8 mouse cellular contexts compared by ENCODE assay signal in genomic region chr16:32165281-32165821, GRCm38 (mm10). TPM values are rescaled to one million over a fixed set of nuclear protein-coding genes. Genes with fewer than 3 reads are reported as not detected.
A peak's percentile ranks its signal among the peaks of the same experiment; 100 is the strongest.
DNase-seq lines count a peak whose midpoint lies in the region; ATAC-seq lines count a peak whose summit lies in the region.

Nrros (minus strand) TSS chr16:32165594.

- WGBS in forebrain, embryonic 16.5 days: 1% methylated on average over 25 of the region's 25 CpGs
- WGBS in hindbrain, embryonic 14.5 days: 4% methylated on average over 25 of the region's 25 CpGs

- peak within 1 kb of the TSS; percentile 71 for H3K4me2 ChIP-seq in forebrain, embryonic 16.5 days (ENCODE audit: low read length)
- H3K4me2 ChIP-seq in hindbrain, embryonic 14.5 days (replicated peaks): peak within 1 kb of the TSS; percentile 64

- no peak; the same call in 1 of the 2 replicates for ATAC-seq in forebrain, embryonic 16.5 days
- ATAC-seq in hindbrain, embryonic 14.5 days (ENCODE audit: low FRiP score): no peak; the same call in 1 of the 2 replicates

- peaks cover 9% of the 10 kb centered on the region for H3K4me1 ChIP-seq in forebrain, embryonic 16.5 days (replicated peaks; ENCODE audit: control insufficient read depth, insufficient read depth, low read length)
- H3K4me1 ChIP-seq in hindbrain, embryonic 14.5 days (replicated peaks; ENCODE audit: control insufficient read depth, insufficient read depth, low read length): 0 out of 2 replicates have a peak, but pooled peaks cover 4% of the 10 kb centered on the region

- no peaks in the 10 kb centered on the region for H3K36me3 ChIP-seq in forebrain, embryonic 16.5 days (ENCODE audit: control insufficient read depth, insufficient read depth)
- no peaks in the 10 kb centered on the region for H3K36me3 ChIP-seq in hindbrain, embryonic 14.5 days (replicated peaks; ENCODE audit: control insufficient read depth, insufficient read depth)

- H3K27me3 ChIP-seq in forebrain, embryonic 16.5 days (replicated peaks; ENCODE audit: control insufficient read depth, insufficient read depth, low read length): 0 out of 2 replicates have a peak, but pooled peaks cover 2% of the 10 kb centered on the region
- H3K27me3 ChIP-seq in hindbrain, embryonic 14.5 days (ENCODE audit: control insufficient read depth, insufficient read depth, low read length): peaks cover 11% of the 10 kb centered on the region

- intact Hi-C loops in left cerebral cortex, postnatal 36 days (cut with DNase I): loop anchor here (5.0 kb wide), 1 partner anchor 82 kb away; the partner anchor contains the start of genes Fbxo45 and Wdr53

- H3K9ac ChIP-seq in forebrain, embryonic 16.5 days (replicated peaks; ENCODE audit: low read depth, low read length): peak within 1 kb of the TSS; percentile 57
- peak within 1 kb of the TSS; percentile 49 for H3K9ac ChIP-seq in hindbrain, embryonic 14.5 days

- H3K9me3 ChIP-seq in forebrain, embryonic 16.5 days (ENCODE audit: control insufficient read depth, low read length): no peaks in the 10 kb centered on the region
- H3K9me3 ChIP-seq in hindbrain, embryonic 14.5 days (ENCODE audit: control insufficient read depth, low read length): no peaks in the 10 kb centered on the region

- H3K4me3 ChIP-seq in forebrain, embryonic 16.5 days (replicated peaks; ENCODE audit: low read length): peak within 1 kb of the TSS; percentile 43
- H3K4me3 ChIP-seq in hindbrain, embryonic 14.5 days (replicated peaks; ENCODE audit: low read length): peak within 1 kb of the TSS; percentile 31

- no peak within 1 kb of the TSS for H3K27ac ChIP-seq in forebrain, embryonic 16.5 days (ENCODE audit: low read length)
- H3K27ac ChIP-seq in hindbrain, embryonic 14.5 days: no peak within 1 kb of the TSS

- DNase-seq in adrenal gland, adult (ENCODE audit: inconsistent age in 2 of 2, low spot score in 1 of 2): peak; percentile 51 to 78
- DNase-seq in adrenal gland, adult 8-10 months: no peak
- peak; percentile 64 to 67 for DNase-seq in cerebellum, adult 18-20 months
- no peak for DNase-seq in hindbrain, embryonic 14.5 days (ENCODE audit: low spot score)
- peak; percentile 64 to 66 for DNase-seq in left cerebral cortex, postnatal 36 days (ENCODE audit: low spot score in 2 of 2)
- peak; percentile 47 for DNase-seq in mesoderm, embryonic 11.5 days (ENCODE audit: low read depth, low spot score)
- peak; percentile 57 for DNase-seq in spleen, adult 12 weeks (ENCODE audit: low spot score)

RNA-seq across cellular contexts. Expression of gene Nrros, which starts in this region (rescaled TPM):
- 1 to 10 TPM; 5.5 to 9.9 (median 8.4) TPM for total RNA-seq in adrenal gland, adult 8-10 months (2022)
- polyA plus RNA-seq in forebrain, embryonic 16.5 days (2015; fragmentation: Nextera tagmentation; extraction: Ambion mirVana): 9.0 TPM in 2 replicates
- polyA plus RNA-seq in hindbrain, embryonic 14.5 days (2014; fragmentation: Nextera tagmentation; extraction: Ambion mirVana): 6.9 and 7.9 TPM in 2 replicates
- total RNA-seq in left cerebral cortex, postnatal 36 days (2021): 1 to 10 TPM; 7.5 to 9.2 TPM

Comparison
In these comparisons a context has a peak if more than half of its experiments do, and no peak if none do; other contexts are left out.
1. DNase-seq: peak in adrenal gland, adult (2 of 2), cerebellum, adult 18-20 months (2 of 2), left cerebral cortex, postnatal 36 days (2 of 2), mesoderm, embryonic 11.5 days (single experiment) and spleen, adult 12 weeks (single experiment); none in adrenal gland, adult 8-10 months (single experiment) and hindbrain, embryonic 14.5 days (single experiment).